Mouse (Mus musculus): ENCODE results near the gene Fcrls. TPM values are rescaled to one million over a fixed set of nuclear protein-coding genes. Genes with fewer than 3 reads are reported as not detected.
A peak's percentile ranks its signal among the peaks of the same experiment; 100 is the strongest.

Fcrls gene
- 0.57 TPM in 1 of 2 replicates, not detected in the other for polyA plus RNA-seq (2012; ENCODE audit: insufficient read depth, low replicate concordance)

GRCm38 (mm10) chr3:87263436-87263835, at the start of gene Fcrls:
TSS of gene Fcrls (minus strand) at chr3:87263738.
- peak within 1 kb of the TSS; percentile 69 for H3K4me3 ChIP-seq (replicated peaks)
- H3K36me3 ChIP-seq (replicated peaks; ENCODE audit: low read length) = no peaks in the 10 kb centered on the region

DNA sequence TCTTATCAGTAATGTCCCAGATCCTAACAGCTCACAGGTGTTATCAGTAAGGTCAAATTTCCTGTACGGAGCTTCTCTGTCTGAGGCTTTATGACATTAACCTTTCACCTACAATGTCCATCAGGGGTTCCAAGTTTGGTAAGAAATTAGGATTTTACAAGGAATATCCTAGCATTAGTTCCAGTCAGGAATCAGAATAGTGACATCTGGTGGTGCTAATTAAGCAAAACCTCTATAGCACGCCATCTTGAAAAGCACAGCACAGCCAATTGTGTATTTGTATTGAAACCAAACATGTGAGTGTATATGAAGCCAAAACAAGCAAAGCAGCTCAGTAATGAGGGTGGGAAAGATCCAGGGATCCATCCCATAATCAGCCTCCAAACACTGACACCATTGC, 46.4 kb upstream of the Fcrls start:
- no peak overlapping the region for H3K4me3 ChIP-seq (replicated peaks)
- H3K9me3 ChIP-seq = no peaks in the 10 kb centered on the region
- no peaks in the 10 kb centered on the region for H3K36me3 ChIP-seq (replicated peaks; ENCODE audit: low read length)
- peaks cover 4% of the 10 kb centered on the region for H3K27me3 ChIP-seq (replicated peaks)
- TF ChIP-seq FLI1 (IDR thresholded peaks at IDR 0.05; ENCODE audit: low read length) = no peak
- TF ChIP-seq GATA1 (IDR thresholded peaks at IDR 0.05; ENCODE audit: borderline replicate concordance, low read length) = no peak
- no peaks in the 10 kb centered on the region for H3K4me1 ChIP-seq

More at GRCm38 (mm10) chr3:87263436-87263835, at the start of gene Fcrls:
- Histone ChIP-seq H3K27me3 (replicated peaks) (peaks cover 19% of the 10 kb centered on the region), H3K9me3 (no peaks in the 10 kb centered on the region), H3K4me1 (peaks cover 19% of the 10 kb centered on the region)
- TF ChIP-seq GATA1 (IDR thresholded peaks at IDR 0.05; ENCODE audit: borderline replicate concordance, low read length) (no peak), FLI1 (IDR thresholded peaks at IDR 0.05; ENCODE audit: low read length) (no peak)

DNA sequence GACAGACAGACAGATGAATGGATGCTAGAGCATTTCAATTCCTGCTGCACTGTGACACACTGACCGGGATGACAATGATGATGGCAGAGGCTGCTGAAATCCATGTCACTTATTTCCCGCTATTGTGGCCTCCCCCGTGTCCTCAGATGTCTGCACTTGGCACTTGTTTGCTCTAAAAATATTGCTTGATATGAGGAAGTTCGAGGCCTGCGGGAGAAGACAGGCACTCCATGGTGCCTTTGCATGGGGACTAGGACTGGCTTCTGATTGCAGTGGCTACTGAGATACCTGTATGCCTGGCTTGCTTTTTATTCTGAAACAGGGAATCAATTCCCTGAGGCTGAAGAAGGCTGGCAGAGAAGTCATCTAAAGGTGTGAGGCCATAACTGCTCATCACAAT, 36.4 kb upstream of the Fcrls start:
- Histone ChIP-seq H3K9me3 (no peaks in the 10 kb centered on the region), H3K36me3 (replicated peaks; ENCODE audit: low read length) (no peaks in the 10 kb centered on the region), H3K4me3 (replicated peaks) (no peak overlapping the region), H3K27me3 (replicated peaks) (no peaks in the 10 kb centered on the region), H3K4me1 (peaks cover 2% of the 10 kb centered on the region)
- TF ChIP-seq FLI1 (IDR thresholded peaks at IDR 0.05; ENCODE audit: low read length) (no peak), GATA1 (IDR thresholded peaks at IDR 0.05; ENCODE audit: borderline replicate concordance, low read length) (no peak)

GRCm38 (mm10) chr3:87274372-87274771, 10.8 kb upstream of the Fcrls start:
- TF ChIP-seq FLI1 (IDR thresholded peaks at IDR 0.05; ENCODE audit: low read length) (no peak), GATA1 (IDR thresholded peaks at IDR 0.05; ENCODE audit: borderline replicate concordance, low read length) (no peak)
- H3K4me3 ChIP-seq (replicated peaks) = no peak overlapping the region
- no peaks in the 10 kb centered on the region for H3K9me3 ChIP-seq
- H3K4me1 ChIP-seq = peaks cover 9% of the 10 kb centered on the region
- no peaks in the 10 kb centered on the region for H3K36me3 ChIP-seq (replicated peaks; ENCODE audit: low read length)
- peaks cover 2% of the 10 kb centered on the region for H3K27me3 ChIP-seq (replicated peaks)

- Histone ChIP-seq H3K4me1 (peaks cover 19% of the 10 kb centered on the region), H3K36me3 (replicated peaks; ENCODE audit: low read length) (no peaks in the 10 kb centered on the region), H3K9me3 (no peaks in the 10 kb centered on the region), H3K27me3 (replicated peaks) (peaks cover 3% of the 10 kb centered on the region), H3K4me3 (replicated peaks) (no peak overlapping the region)
- TF ChIP-seq GATA1 (IDR thresholded peaks at IDR 0.05; ENCODE audit: borderline replicate concordance, low read length) = no peak
- TF ChIP-seq FLI1 (IDR thresholded peaks at IDR 0.05; ENCODE audit: low read length) = no peak
Observed at GRCm38 (mm10) chr3:87266581-87266980, 3.0 kb upstream of the Fcrls start.

DNA sequence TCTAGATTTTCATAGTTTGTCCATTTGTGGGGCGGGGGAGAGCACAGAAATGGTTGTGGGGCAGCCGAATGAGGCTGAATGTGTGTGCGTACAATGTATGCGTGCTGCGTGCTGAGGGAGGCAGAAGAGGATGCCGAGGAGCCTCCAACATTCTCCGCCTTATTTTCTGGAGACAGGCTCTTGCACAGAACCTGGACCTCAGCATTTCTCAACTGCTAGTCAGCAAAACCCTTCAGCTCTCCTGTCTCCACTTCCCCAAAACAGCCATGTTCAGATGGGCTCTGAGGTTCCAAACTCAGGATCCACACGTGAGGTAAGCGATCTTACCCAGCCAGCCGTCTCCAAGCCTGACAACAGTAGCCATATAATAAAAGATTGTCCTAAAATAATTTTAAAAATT, 8.3 kb downstream of the Fcrls start:
- Histone ChIP-seq H3K4me3 (replicated peaks) (no peak overlapping the region), H3K9me3 (no peaks in the 10 kb centered on the region), H3K36me3 (replicated peaks; ENCODE audit: low read length) (no peaks in the 10 kb centered on the region), H3K27me3 (replicated peaks) (peaks cover 31% of the 10 kb centered on the region), H3K4me1 (no peaks in the 10 kb centered on the region)
- TF ChIP-seq GATA1 (IDR thresholded peaks at IDR 0.05; ENCODE audit: borderline replicate concordance, low read length) = no peak
- TF ChIP-seq FLI1 (IDR thresholded peaks at IDR 0.05; ENCODE audit: low read length) = no peak

DNA sequence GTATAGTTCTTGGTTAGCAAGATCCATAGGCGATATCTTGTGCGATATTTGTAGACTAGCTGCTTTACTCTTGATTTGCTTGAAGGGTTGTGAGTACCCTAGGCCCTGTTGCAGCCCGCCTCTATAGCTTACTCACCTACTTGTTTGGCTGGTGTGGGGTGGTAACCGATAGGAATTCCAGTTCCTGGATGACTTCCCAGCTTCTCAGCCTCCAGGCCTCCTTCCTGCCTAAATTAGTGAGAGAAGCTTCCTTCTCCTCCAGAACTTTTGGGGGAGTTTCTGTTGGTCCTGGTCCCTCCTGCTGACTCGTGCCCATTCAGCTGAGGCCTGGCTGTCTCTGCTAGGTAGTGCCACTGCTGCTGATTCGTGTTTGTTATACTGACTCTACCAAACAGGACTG, 14.0 kb downstream of the Fcrls start:
- Histone ChIP-seq H3K9me3 (no peaks in the 10 kb centered on the region), H3K27me3 (replicated peaks) (peaks cover 3% of the 10 kb centered on the region), H3K4me3 (replicated peaks) (no peak overlapping the region), H3K36me3 (replicated peaks; ENCODE audit: low read length) (no peaks in the 10 kb centered on the region), H3K4me1 (no peaks in the 10 kb centered on the region)
- TF ChIP-seq FLI1 (IDR thresholded peaks at IDR 0.05; ENCODE audit: low read length) (no peak), GATA1 (IDR thresholded peaks at IDR 0.05; ENCODE audit: borderline replicate concordance, low read length) (no peak)

- no peaks in the 10 kb centered on the region for H3K9me3 ChIP-seq
- no peaks in the 10 kb centered on the region for H3K36me3 ChIP-seq (replicated peaks; ENCODE audit: low read length)
- no peaks in the 10 kb centered on the region for H3K4me1 ChIP-seq
- TF ChIP-seq GATA1 (IDR thresholded peaks at IDR 0.05; ENCODE audit: borderline replicate concordance, low read length) (no peak), FLI1 (IDR thresholded peaks at IDR 0.05; ENCODE audit: low read length) (no peak)
- H3K4me3 ChIP-seq (replicated peaks) = no peak overlapping the region
- H3K27me3 ChIP-seq (replicated peaks) = peaks cover 2% of the 10 kb centered on the region
Observed at GRCm38 (mm10) chr3:87247292-87247691, 16.2 kb downstream of the Fcrls start.

DNA sequence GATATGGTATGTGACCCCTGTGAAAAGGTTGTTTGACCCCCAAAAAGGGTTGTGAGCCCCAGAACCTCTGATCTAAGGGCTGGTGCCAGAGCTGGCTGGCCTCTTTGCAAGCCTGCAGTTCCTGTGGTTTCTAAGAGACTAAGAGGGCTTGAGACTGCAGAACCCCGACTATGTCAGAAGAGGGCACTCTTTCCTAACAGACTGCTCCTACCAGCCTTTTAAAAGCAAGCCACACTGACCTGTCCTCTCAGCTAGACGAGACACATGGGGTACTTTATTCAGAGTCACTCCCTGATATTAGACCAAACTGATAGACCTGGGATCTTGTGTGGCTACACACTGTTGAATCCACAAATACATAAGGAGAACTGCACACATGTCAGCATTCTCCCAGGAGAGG, 19.9 kb downstream of the Fcrls start:
- Histone ChIP-seq H3K4me1 (no peaks in the 10 kb centered on the region), H3K4me3 (replicated peaks) (no peak overlapping the region), H3K9me3 (no peaks in the 10 kb centered on the region), H3K36me3 (replicated peaks; ENCODE audit: low read length) (no peaks in the 10 kb centered on the region), H3K27me3 (replicated peaks) (peaks cover 5% of the 10 kb centered on the region)
- TF ChIP-seq FLI1 (IDR thresholded peaks at IDR 0.05; ENCODE audit: low read length) (no peak), GATA1 (IDR thresholded peaks at IDR 0.05; ENCODE audit: borderline replicate concordance, low read length) (no peak)

DNA sequence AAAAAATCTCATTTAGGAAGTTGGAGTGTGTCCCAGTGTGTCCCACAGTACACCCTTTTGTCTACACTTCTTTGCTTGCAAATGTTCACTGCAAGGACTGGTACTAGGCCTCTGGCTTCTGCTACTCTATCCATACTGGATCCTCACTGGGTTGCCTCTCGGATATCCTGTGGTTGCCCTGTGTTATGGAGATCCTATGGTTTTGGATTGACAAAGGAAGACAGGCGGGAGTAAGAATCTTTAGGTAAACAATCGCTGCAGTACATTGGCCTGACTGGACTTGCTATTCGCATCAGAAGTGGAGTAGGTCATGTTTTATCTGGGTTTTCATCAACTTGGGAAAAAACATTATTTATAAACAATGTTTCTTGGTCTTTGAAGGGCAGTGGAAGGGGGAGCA, 22.6 kb downstream of the Fcrls start:
- Histone ChIP-seq H3K4me1 (no peaks in the 10 kb centered on the region), H3K27me3 (replicated peaks) (peaks cover 5% of the 10 kb centered on the region), H3K36me3 (replicated peaks; ENCODE audit: low read length) (no peaks in the 10 kb centered on the region), H3K4me3 (replicated peaks) (no peak overlapping the region), H3K9me3 (no peaks in the 10 kb centered on the region)
- TF ChIP-seq GATA1 (IDR thresholded peaks at IDR 0.05; ENCODE audit: borderline replicate concordance, low read length) (no peak), FLI1 (IDR thresholded peaks at IDR 0.05; ENCODE audit: low read length) (no peak)

GRCm38 (mm10) chr3:87223636-87224035, 39.9 kb downstream of the Fcrls start:
- H3K4me1 ChIP-seq = no peaks in the 10 kb centered on the region
- H3K36me3 ChIP-seq (replicated peaks; ENCODE audit: low read length) = no peaks in the 10 kb centered on the region
- H3K27me3 ChIP-seq (replicated peaks) = peaks cover 3% of the 10 kb centered on the region
- H3K4me3 ChIP-seq (replicated peaks) = no peak overlapping the region
- H3K9me3 ChIP-seq = no peaks in the 10 kb centered on the region
- no peak for TF ChIP-seq GATA1 (IDR thresholded peaks at IDR 0.05; ENCODE audit: borderline replicate concordance, low read length)
